Mouse (Mus musculus) lung, adult 2 months (tissue): ENCODE results near the gene Shroom3. TPM values are rescaled to one million over a fixed set of nuclear protein-coding genes. Genes with fewer than 3 reads are reported as not detected.

Source experiments
- DNase-seq: peaks from one replicate; pipeline ENCODE4 v3.0.0; 2022
- H3K4me1 ChIP-seq: fragments of 200-500 bp; 2 replicates; pipeline ENCODE4 v1.6.1; 2011; ENCODE audit warnings: low read length; ENCODE audit not compliant: control insufficient read depth, insufficient read depth
- H3K4me3 ChIP-seq: fragments of 200-500 bp; replicated peaks from 2 replicates; pipeline ENCODE3; 2011; ENCODE audit warnings: low read depth, mild to moderate bottlenecking, control low read depth, low read length; ENCODE audit errors: extremely low read depth
- CTCF ChIP-seq: fragments of 200-500 bp; IDR thresholded peaks from 2 replicates; pipeline ENCODE4 v1.5.1; 2011; ENCODE audit warnings: mild to moderate bottlenecking, low read length, control low read depth; ENCODE audit not compliant: insufficient read depth
- POLR2A ChIP-seq: fragments of 200-500 bp; IDR thresholded peaks from 2 replicates; pipeline ENCODE4 v1.6.1; 2011; ENCODE audit warnings: low read depth, mild to moderate bottlenecking, control low read depth, low read length, borderline replicate concordance; ENCODE audit errors: extremely low read depth
- WGBS: fragments of 180-500 bp; shearing (Covaris S2); methylation state at CpG from one replicate; pipeline ENCODE4 v1.1.7; 2018; 5-methylcytosine and 5-hydroxymethylcytosine counted together
- polyA plus RNA-seq: library from polyadenylated mRNA; depleted of rRNA; stranded (reverse); fragments of >200 nt; gene quantifications from 2 replicates; pipeline ENCODE4 v1.2.3, GENCODE M21; 2012

Gene Shroom3
- polyA plus RNA-seq, 1 experiment, result 63.6 TPM

- peaks cover 29% of the 10 kb centered on the region for H3K4me1 ChIP-seq
- no peak overlapping the region for H3K4me3 ChIP-seq
- DNase-seq, result no peak
- no peak for TF ChIP-seq POLR2A
- TF ChIP-seq CTCF, result no peak
- 40% methylated on average over 7 of the region's 7 CpGs for WGBS
Observed at GRCm38 (mm10) chr5:92767194-92767777, 84.1 kb downstream of the Shroom3 start.

GRCm38 (mm10) chr5:92767857-92768291 lies 84.6 kb downstream of the Shroom3 start:
- H3K4me1 ChIP-seq, result peaks cover 25% of the 10 kb centered on the region
- WGBS, result 52% methylated on average over 6 of the region's 6 CpGs
- TF ChIP-seq POLR2A, result no peak
- TF ChIP-seq CTCF, result no peak
- DNase-seq, result no peak
- H3K4me3 ChIP-seq, result no peak overlapping the region

GRCm38 (mm10) chr5:92773821-92774220 lies 90.6 kb downstream of the Shroom3 start:
- Histone ChIP-seq H3K4me3 (no peak overlapping the region), H3K4me1 (peaks cover 16% of the 10 kb centered on the region)
- 20% methylated on average over 3 of the region's 3 CpGs for WGBS
- TF ChIP-seq CTCF (no peak), POLR2A (no peak)
- DNase-seq, result no peak

GRCm38 (mm10) chr5:92774419-92774818 lies 91.2 kb downstream of the Shroom3 start:
- WGBS, result 36% methylated on average over 2 of the region's 2 CpGs
- Histone ChIP-seq H3K4me1 (peaks cover 16% of the 10 kb centered on the region), H3K4me3 (no peak overlapping the region)
- TF ChIP-seq POLR2A (no peak), CTCF (no peak)
- DNase-seq, result no peak

- DNase-seq, result no peak
- Histone ChIP-seq H3K4me1 (peaks cover 16% of the 10 kb centered on the region), H3K4me3 (no peak overlapping the region)
- WGBS, result 93% methylated on average over 3 of the region's 3 CpGs
- TF ChIP-seq CTCF (no peak), POLR2A (no peak)
Observed at GRCm38 (mm10) chr5:92774893-92775292, 91.7 kb downstream of the Shroom3 start.

GRCm38 (mm10) chr5:92778395-92778794 lies 95.2 kb downstream of the Shroom3 start:
- Histone ChIP-seq H3K4me1 (peaks cover 10% of the 10 kb centered on the region), H3K4me3 (no peak overlapping the region)
- DNase-seq, result no peak
- 65% methylated on average over 8 of the region's 8 CpGs for WGBS
- TF ChIP-seq POLR2A, result no peak
- TF ChIP-seq CTCF, result no peak

- no peak for DNase-seq
- H3K4me3 ChIP-seq, result no peak overlapping the region
- H3K4me1 ChIP-seq, result peaks cover 3% of the 10 kb centered on the region
- no peak for TF ChIP-seq POLR2A
Observed at GRCm38 (mm10) chr5:92781082-92781481, 97.8 kb downstream of the Shroom3 start.

GRCm38 (mm10) chr5:92784037-92784860 lies 101.0 kb downstream of the Shroom3 start:
- Histone ChIP-seq H3K4me3 (no peak overlapping the region), H3K4me1 (peaks cover 6% of the 10 kb centered on the region)
- no peak for DNase-seq
- 50% methylated on average over 6 of the region's 6 CpGs for WGBS
- TF ChIP-seq CTCF (no peak), POLR2A (no peak)

GRCm38 (mm10) chr5:92785870-92786436 lies 102.7 kb downstream of the Shroom3 start:
- Histone ChIP-seq H3K4me1 (peaks cover 6% of the 10 kb centered on the region), H3K4me3 (no peak overlapping the region)
- WGBS, result 81% methylated on average over 11 of the region's 11 CpGs
- TF ChIP-seq POLR2A (no peak), CTCF (no peak)
- no peak for DNase-seq
